Mouse (Mus musculus) neural tube, embryonic 13.5 days (tissue): Measurements from ENCODE around the gene Sohlh1. TPM values are rescaled to one million over a fixed set of nuclear protein-coding genes. Genes with fewer than 3 reads are reported as not detected.

Experiments
- ATAC-seq: fragments of 200-750 bp; cut with Nextera tagmentation; 2 replicates; pipeline ENCODE4 v1.8.0; 2017; ENCODE audit warnings: low read depth, mild to moderate bottlenecking, moderate TSS enrichment, moderate library complexity
- H3K27ac ChIP-seq: fragments of 300-500 bp; sonication (generic); replicated peaks from 2 replicates; pipeline ENCODE4 v1.5.1; 2015; ENCODE audit warnings: moderate library complexity, mild to moderate bottlenecking, inconsistent platforms
- H3K27me3 ChIP-seq: fragments of 300-500 bp; sonication (generic); 2 replicates; pipeline ENCODE4 v1.6.1; 2015; ENCODE audit warnings: mild to moderate bottlenecking, inconsistent platforms
- H3K36me3 ChIP-seq: fragments of 300-500 bp; sonication (generic); 2 replicates; pipeline ENCODE4 v1.6.1; 2015; ENCODE audit warnings: mild to moderate bottlenecking, inconsistent platforms
- H3K4me1 ChIP-seq: fragments of 300-500 bp; sonication (generic); replicated peaks from 2 replicates; pipeline ENCODE4 v1.6.1; 2015; ENCODE audit warnings: inconsistent platforms
- H3K4me2 ChIP-seq: fragments of 300-500 bp; sonication (generic); 2 replicates; pipeline ENCODE4 v1.6.1; 2015; ENCODE audit warnings: inconsistent platforms, mild to moderate bottlenecking, moderate library complexity
- H3K4me3 ChIP-seq: fragments of 300-500 bp; sonication (generic); 2 replicates; pipeline ENCODE4 v1.5.1; 2015; ENCODE audit warnings: mild to moderate bottlenecking, inconsistent platforms
- H3K9ac ChIP-seq: fragments of 300-500 bp; sonication (generic); 2 replicates; pipeline ENCODE4 v1.6.1; 2015; ENCODE audit warnings: moderate library complexity, mild to moderate bottlenecking, inconsistent platforms
- H3K9me3 ChIP-seq: fragments of 300-500 bp; sonication (generic); 2 replicates; pipeline ENCODE4 v1.6.1; 2016; ENCODE audit warnings: inconsistent platforms
- WGBS: fragments of 180-500 bp; shearing (Covaris S2); methylation state at CpG from one replicate; pipeline ENCODE4 v1.1.7; 2015; 5-methylcytosine and 5-hydroxymethylcytosine counted together
- polyA plus RNA-seq: library from polyadenylated mRNA; unstranded; fragments of >200 nt; fragmentation: Nextera tagmentation; extraction: Ambion mirVana; gene quantifications from 2 replicates; pipeline ENCODE4 v1.2.1, GENCODE M21; 2015

The Sohlh1 gene
- polyA plus RNA-seq, 1 experiment from 2014 or later: not detected

GRCm38 (mm10) chr2:25863337-25864131, 16.5 kb upstream of the Sohlh1 start, which contains the start of gene Kcnt1:
Gene Kcnt1, plus strand, starts transcription at chr2:25863734.
- Histone ChIP-seq H3K4me2 (peak within 1 kb of the TSS; percentile 98), H3K4me1 (peaks cover 45% of the 10 kb centered on the region), H3K27me3 (peaks cover 37% of the 10 kb centered on the region), H3K9me3 (no peaks in the 10 kb centered on the region), H3K27ac (no peak within 1 kb of the TSS), H3K9ac (peak within 1 kb of the TSS; percentile 68), H3K36me3 (no peaks in the 10 kb centered on the region), H3K4me3 (peak within 1 kb of the TSS; percentile 57)
- WGBS: under 1% methylated on average over 51 of the region's 53 CpGs
- ATAC-seq: 0 out of 2 replicates have a peak, but pooled peaks have one; percentile 32

GRCm38 (mm10) chr2:25862696-25863270, 15.7 kb upstream of the Sohlh1 start:
- 70% methylated on average over 5 of the region's 5 CpGs for WGBS
- Histone ChIP-seq H3K4me2 (peak overlapping the region; percentile 98), H3K36me3 (no peaks in the 10 kb centered on the region), H3K27me3 (peaks cover 37% of the 10 kb centered on the region), H3K9me3 (no peaks in the 10 kb centered on the region), H3K4me3 (peak overlapping the region; percentile 57; the same call in 1 of the 2 replicates), H3K4me1 (peaks cover 45% of the 10 kb centered on the region), H3K27ac (no peak overlapping the region), H3K9ac (no peak overlapping the region)
- ATAC-seq: no peak

GRCm38 (mm10) chr2:25862038-25862437, 15.0 kb upstream of the Sohlh1 start:
- H3K4me3 ChIP-seq: no peak overlapping the region
- no peaks in the 10 kb centered on the region for H3K36me3 ChIP-seq
- no peak overlapping the region for H3K4me2 ChIP-seq
- no peak overlapping the region for H3K27ac ChIP-seq
- WGBS: 60% methylated on average over 2 of the region's 2 CpGs
- ATAC-seq: no peak
- H3K9ac ChIP-seq: no peak overlapping the region
- no peaks in the 10 kb centered on the region for H3K9me3 ChIP-seq
- peaks cover 41% of the 10 kb centered on the region for H3K4me1 ChIP-seq
- peaks cover 37% of the 10 kb centered on the region for H3K27me3 ChIP-seq

GRCm38 (mm10) chr2:25859891-25860290, 12.8 kb upstream of the Sohlh1 start:
- no peak overlapping the region for H3K27ac ChIP-seq
- WGBS: 86% methylated on average over 3 of the region's 3 CpGs
- no peak overlapping the region for H3K9ac ChIP-seq
- peaks cover 24% of the 10 kb centered on the region for H3K4me1 ChIP-seq
- ATAC-seq: no peak
- H3K4me3 ChIP-seq: no peak overlapping the region
- peaks cover 21% of the 10 kb centered on the region for H3K27me3 ChIP-seq
- H3K4me2 ChIP-seq: no peak overlapping the region
- no peaks in the 10 kb centered on the region for H3K36me3 ChIP-seq
- H3K9me3 ChIP-seq: no peaks in the 10 kb centered on the region

- Histone ChIP-seq H3K27me3 (no peaks in the 10 kb centered on the region), H3K9ac (no peak overlapping the region), H3K36me3 (no peaks in the 10 kb centered on the region), H3K4me2 (no peak overlapping the region), H3K9me3 (no peaks in the 10 kb centered on the region), H3K27ac (no peak overlapping the region), H3K4me3 (no peak overlapping the region), H3K4me1 (no peaks in the 10 kb centered on the region)
- ATAC-seq: no peak
- WGBS: 80% methylated on average over 5 of the region's 5 CpGs
These were observed 7.0 kb upstream of the Sohlh1 start for GRCm38 (mm10) chr2:25853998-25854397.

GRCm38 (mm10) chr2:25852626-25853025, 5.6 kb upstream of the Sohlh1 start:
- Histone ChIP-seq H3K4me3 (no peak overlapping the region), H3K27ac (no peak overlapping the region), H3K27me3 (no peaks in the 10 kb centered on the region), H3K9me3 (no peaks in the 10 kb centered on the region), H3K4me1 (no peaks in the 10 kb centered on the region), H3K4me2 (no peak overlapping the region), H3K36me3 (no peaks in the 10 kb centered on the region), H3K9ac (no peak overlapping the region)
- no peak for ATAC-seq
- 45% methylated on average over 3 of the region's 3 CpGs for WGBS

GRCm38 (mm10) chr2:25850330-25850729, 3.3 kb upstream of the Sohlh1 start:
- Histone ChIP-seq H3K9me3 (no peaks in the 10 kb centered on the region), H3K27ac (no peak overlapping the region), H3K9ac (no peak overlapping the region), H3K36me3 (no peaks in the 10 kb centered on the region), H3K4me3 (no peak overlapping the region), H3K4me1 (no peaks in the 10 kb centered on the region), H3K27me3 (no peaks in the 10 kb centered on the region), H3K4me2 (no peak overlapping the region)
- ATAC-seq: no peak
- WGBS: 15% methylated on average over 4 of the region's 4 CpGs

- Histone ChIP-seq H3K4me2 (no peak overlapping the region), H3K9me3 (no peaks in the 10 kb centered on the region), H3K27me3 (no peaks in the 10 kb centered on the region), H3K36me3 (no peaks in the 10 kb centered on the region), H3K27ac (no peak overlapping the region), H3K9ac (no peak overlapping the region), H3K4me3 (no peak overlapping the region), H3K4me1 (no peaks in the 10 kb centered on the region)
- ATAC-seq: no peak
- 82% methylated on average over 8 of the region's 8 CpGs for WGBS
These were observed 532 bp downstream of the Sohlh1 start for GRCm38 (mm10) chr2:25846516-25846915.

GRCm38 (mm10) chr2:25844097-25844496, 3.0 kb downstream of the Sohlh1 start:
- 84% methylated on average over 3 of the region's 3 CpGs for WGBS
- no peak for ATAC-seq
- Histone ChIP-seq H3K9me3 (no peaks in the 10 kb centered on the region), H3K27me3 (no peaks in the 10 kb centered on the region), H3K4me3 (no peak overlapping the region), H3K36me3 (no peaks in the 10 kb centered on the region), H3K4me1 (no peaks in the 10 kb centered on the region), H3K27ac (no peak overlapping the region), H3K9ac (no peak overlapping the region), H3K4me2 (no peak overlapping the region)

GRCm38 (mm10) chr2:25842758-25843157, 4.3 kb downstream of the Sohlh1 start:
- H3K4me2 ChIP-seq: no peak overlapping the region
- ATAC-seq: no peak
- H3K27me3 ChIP-seq: no peaks in the 10 kb centered on the region
- no peaks in the 10 kb centered on the region for H3K9me3 ChIP-seq
- H3K27ac ChIP-seq: no peak overlapping the region
- WGBS: 70% methylated on average over 1 of the region's 1 CpGs
- no peak overlapping the region for H3K9ac ChIP-seq
- no peaks in the 10 kb centered on the region for H3K36me3 ChIP-seq
- H3K4me1 ChIP-seq: no peaks in the 10 kb centered on the region
- H3K4me3 ChIP-seq: no peak overlapping the region

- no peaks in the 10 kb centered on the region for H3K36me3 ChIP-seq
These were observed 4.9 kb downstream of the Sohlh1 start for GRCm38 (mm10) chr2:25842161-25842560.

GRCm38 (mm10) chr2:25836291-25836690, 10.8 kb downstream of the Sohlh1 start:
- Histone ChIP-seq H3K9ac (no peak overlapping the region), H3K9me3 (no peaks in the 10 kb centered on the region), H3K27ac (no peak overlapping the region), H3K4me3 (no peak overlapping the region), H3K27me3 (no peaks in the 10 kb centered on the region), H3K36me3 (no peaks in the 10 kb centered on the region), H3K4me2 (no peak overlapping the region), H3K4me1 (no peaks in the 10 kb centered on the region)
- ATAC-seq: peak; percentile 77
- WGBS: 50% methylated on average over 5 of the region's 5 CpGs

More at GRCm38 (mm10) chr2:25842161-25842560, 4.9 kb downstream of the Sohlh1 start:
- Histone ChIP-seq H3K4me3 (no peak overlapping the region), H3K9me3 (no peaks in the 10 kb centered on the region), H3K9ac (no peak overlapping the region), H3K4me2 (no peak overlapping the region), H3K27ac (no peak overlapping the region), H3K27me3 (no peaks in the 10 kb centered on the region), H3K4me1 (no peaks in the 10 kb centered on the region)
- WGBS: 79% methylated on average over 4 of the region's 4 CpGs
- no peak for ATAC-seq
